Mouse (Mus musculus) megakaryocyte, embryonic 14.5 days (primary cell): ENCODE measurements around the gene Loxl4.

Experiments used
- FLI1 ChIP-seq: IDR thresholded peaks from 2 replicates; pipeline ENCODE4 v1.6.1; 2012; ENCODE audit warnings: low read length, inconsistent platforms, mixed read lengths
- GATA1 ChIP-seq: IDR thresholded peaks from 3 replicates; pipeline ENCODE4 v1.6.1; 2012; ENCODE audit warnings: mixed read lengths, low read length, inconsistent platforms, borderline replicate concordance

GRCm38 (mm10) chr19:42602576-42602975 lies 10.0 kb downstream of the Loxl4 start:
- TF ChIP-seq GATA1 (no peak), FLI1 (no peak)
